Mouse (Mus musculus) heart, postnatal 0 days (tissue): Measurements from ENCODE around the gene Supt4a. TPM values are rescaled to one million over a fixed set of nuclear protein-coding genes. Genes with fewer than 3 reads are reported as not detected.

Experiments
- ATAC-seq: fragments of 200-750 bp; cut with Nextera tagmentation; 2 replicates; pipeline ENCODE4 v1.8.0; 2017; ENCODE audit warnings: low read depth, moderate number of reproducible peaks, moderate library complexity; ENCODE audit not compliant: insufficient read depth
- DNase-seq: peaks from one replicate; pipeline ENCODE4 v3.0.0-alpha.2; 2016; ENCODE audit warnings: low spot score
- H3K27ac ChIP-seq: fragments of 300-500 bp; sonication (generic); 2 replicates; pipeline ENCODE4 v1.5.1; 2014; ENCODE audit warnings: low read depth, mild to moderate bottlenecking
- H3K27me3 ChIP-seq: fragments of 300-500 bp; sonication (generic); 2 replicates; pipeline ENCODE4 v1.6.1; 2014; ENCODE audit warnings: low read length, mixed read lengths; ENCODE audit not compliant: control insufficient read depth, insufficient read depth
- H3K36me3 ChIP-seq: fragments of 300-500 bp; sonication (generic); replicated peaks from 2 replicates; pipeline ENCODE4 v1.6.1; 2014; ENCODE audit warnings: low read length, mixed read lengths; ENCODE audit not compliant: control insufficient read depth, insufficient read depth
- H3K4me1 ChIP-seq: fragments of 300-500 bp; sonication (generic); 2 replicates; pipeline ENCODE4 v1.6.1; 2014; ENCODE audit warnings: antibody characterized with exemption; ENCODE audit not compliant: control insufficient read depth, insufficient read depth
- H3K4me2 ChIP-seq: fragments of 300-500 bp; sonication (generic); 2 replicates; pipeline ENCODE4 v1.6.1; 2014; ENCODE audit warnings: low read depth, mild to moderate bottlenecking, low read length, moderate library complexity
- H3K4me3 ChIP-seq: fragments of 300-500 bp; sonication (generic); 2 replicates; pipeline ENCODE4 v1.5.1; 2014; ENCODE audit warnings: low read depth, low read length
- H3K9ac ChIP-seq: fragments of 300-500 bp; sonication (generic); replicated peaks from 2 replicates; pipeline ENCODE4 v1.6.1; 2014; ENCODE audit warnings: low read depth, low read length, mixed read lengths
- H3K9me3 ChIP-seq: fragments of 300-500 bp; sonication (generic); replicated peaks from 2 replicates; pipeline ENCODE4 v1.6.1; 2016; ENCODE audit warnings: low read length; ENCODE audit not compliant: control insufficient read depth
- CTCF ChIP-seq: IDR thresholded peaks from 2 replicates; pipeline ENCODE4 v1.5.1; 2016; ENCODE audit warnings: antibody characterized with exemption, control low read depth, low read depth
- EP300 ChIP-seq: IDR thresholded peaks from 2 replicates; pipeline ENCODE4 v1.6.1; 2016; ENCODE audit warnings: antibody characterized with exemption, low read depth
- WGBS: fragments of 180-500 bp; shearing (Covaris S2); extraction: QIAGEN DNeasy Blood & Tissue Kit; methylation state at CpG from one replicate; pipeline ENCODE4 v1.1.7; 2014; 5-methylcytosine and 5-hydroxymethylcytosine counted together
- polyA plus RNA-seq: library from polyadenylated mRNA; unstranded; fragments of >200 nt; fragmentation: Nextera tagmentation; extraction: Ambion mirVana; gene quantifications from 2 replicates; pipeline ENCODE4 v1.2.1, GENCODE M21; 2015
- total RNA-seq: library from RNA; depleted of rRNA; stranded (reverse); fragments of >200 nt; gene quantifications from 2 replicates; pipeline ENCODE4 v1.2.3, GENCODE M21; 2014; ENCODE audit warnings: low replicate concordance

Gene Supt4a
- total and polyA plus RNA-seq, 2 experiments from 2014 or later, result 50.3 to 101 TPM

- no peak overlapping the region for H3K9ac ChIP-seq
- H3K4me3 ChIP-seq, result no peak overlapping the region
- peak overlapping the region; percentile 52; the same call in 1 of the 2 replicates for H3K27ac ChIP-seq
- TF ChIP-seq CTCF (no peak), EP300 (no peak)
- no peak for ATAC-seq
- no peaks in the 10 kb centered on the region for H3K9me3 ChIP-seq
- no peak for DNase-seq
- no peaks in the 10 kb centered on the region for H3K4me1 ChIP-seq
- H3K36me3 ChIP-seq, result no peaks in the 10 kb centered on the region
- peak overlapping the region; percentile 24; the same call in 1 of the 2 replicates for H3K4me2 ChIP-seq
- no peaks in the 10 kb centered on the region for H3K27me3 ChIP-seq
- 72% methylated on average over 1 of the region's 1 CpGs for WGBS
These were observed 15.0 kb downstream of the Supt4a start for GRCm38 (mm10) chr11:87752307-87752706.

- 68% methylated on average over 8 of the region's 8 CpGs for WGBS
- peak overlapping the region; percentile 38; the same call in 1 of the 2 replicates for H3K4me2 ChIP-seq
- no peak for TF ChIP-seq EP300
- no peak for TF ChIP-seq CTCF
- no peaks in the 10 kb centered on the region for H3K9me3 ChIP-seq
- no peaks in the 10 kb centered on the region for H3K4me1 ChIP-seq
- no peaks in the 10 kb centered on the region for H3K27me3 ChIP-seq
- H3K27ac ChIP-seq, result peak overlapping the region; percentile 38; the same call in 1 of the 2 replicates
- no peak for DNase-seq
- no peaks in the 10 kb centered on the region for H3K36me3 ChIP-seq
- ATAC-seq, result no peak
- H3K4me3 ChIP-seq, result no peak overlapping the region; the same call in 1 of the 2 replicates
- no peak overlapping the region for H3K9ac ChIP-seq
These were observed 15.9 kb downstream of the Supt4a start for GRCm38 (mm10) chr11:87753255-87753654.

GRCm38 (mm10) chr11:87753891-87754501 is 16.6 kb downstream of the Supt4a start:
- Histone ChIP-seq H3K27ac (peak overlapping the region; percentile 38; the same call in 1 of the 2 replicates), H3K4me1 (no peaks in the 10 kb centered on the region), H3K4me2 (peak overlapping the region; percentile 38; the same call in 1 of the 2 replicates), H3K4me3 (no peak overlapping the region; the same call in 1 of the 2 replicates), H3K36me3 (no peaks in the 10 kb centered on the region), H3K27me3 (no peaks in the 10 kb centered on the region), H3K9me3 (no peaks in the 10 kb centered on the region), H3K9ac (no peak overlapping the region)
- no peak for ATAC-seq
- WGBS, result 70% methylated on average over 5 of the region's 5 CpGs
- TF ChIP-seq EP300 (no peak), CTCF (no peak)
- no peak for DNase-seq

- no peak for TF ChIP-seq CTCF
- TF ChIP-seq EP300, result no peak
- DNase-seq (no peak), ATAC-seq (no peak)
- H3K4me2 ChIP-seq, result peak overlapping the region; percentile 38; the same call in 1 of the 2 replicates
- WGBS, result 51% methylated on average over 5 of the region's 5 CpGs
- peak overlapping the region; percentile 9; the same call in 1 of the 2 replicates for H3K4me3 ChIP-seq
- no peaks in the 10 kb centered on the region for H3K9me3 ChIP-seq
- peaks cover 2% of the 10 kb centered on the region; the same call in 1 of the 2 replicates for H3K27me3 ChIP-seq
- H3K36me3 ChIP-seq, result no peaks in the 10 kb centered on the region
- peak overlapping the region; percentile 38; the same call in 1 of the 2 replicates for H3K27ac ChIP-seq
- H3K4me1 ChIP-seq, result no peaks in the 10 kb centered on the region
- H3K9ac ChIP-seq, result no peak overlapping the region
These were observed 17.3 kb downstream of the Supt4a start for GRCm38 (mm10) chr11:87754603-87755002.

- no peaks in the 10 kb centered on the region for H3K9me3 ChIP-seq
- H3K4me3 ChIP-seq, result peak overlapping the region; percentile 37; the same call in 1 of the 2 replicates
- TF ChIP-seq EP300 (no peak), CTCF (no peak)
- DNase-seq (no peak), ATAC-seq (no peak)
- no peaks in the 10 kb centered on the region for H3K36me3 ChIP-seq
- WGBS, result 64% methylated on average over 17 of the region's 17 CpGs
- H3K27me3 ChIP-seq, result peaks cover 11% of the 10 kb centered on the region
- H3K4me2 ChIP-seq, result no peak overlapping the region
- H3K27ac ChIP-seq, result no peak overlapping the region; the same call in 1 of the 2 replicates
- H3K9ac ChIP-seq, result no peak overlapping the region
- H3K4me1 ChIP-seq, result no peaks in the 10 kb centered on the region
These were observed 18.1 kb downstream of the Supt4a start for GRCm38 (mm10) chr11:87755360-87756017.
